28 mouse cellular contexts compared by ENCODE assay signal in genomic region chr11:99255316-99255715, GRCm38 (mm10). TPM values are rescaled to one million over a fixed set of nuclear protein-coding genes. Genes with fewer than 3 reads are reported as not detected.
A peak's percentile ranks its signal among the peaks of the same experiment; 100 is the strongest.
DNase-seq lines count a peak whose midpoint lies in the region; ATAC-seq lines count a peak whose summit lies in the region.
"Had no signal": no experiment of that assay in that cellular context is flagged by ENCODE, and none has a peak within 500 bp of the region (broad histone marks: within the 10 kb centered on the region; RNA-seq: fewer than 3 reads in every experiment).

No protein-coding gene starts in this region.

- H3K9me3 ChIP-seq in kidney, embryonic 16.5 days (ENCODE audit: low read length): no peaks in the 10 kb centered on the region
- no peaks in the 10 kb centered on the region for H3K9me3 ChIP-seq in limb, embryonic 10.5 days (replicated peaks)
- H3K9me3 ChIP-seq: embryonic facial prominence, embryonic 13.5 days; forebrain, embryonic 12.5 days; heart, embryonic 12.5 days; hindbrain, embryonic 15.5 days had no signal

- H3K27me3 ChIP-seq in kidney, embryonic 16.5 days (ENCODE audit: insufficient read depth, low read length): no peaks in the 10 kb centered on the region
- no peaks in the 10 kb centered on the region for H3K27me3 ChIP-seq in limb, embryonic 10.5 days (ENCODE audit: low read depth, poor library complexity, severe bottlenecking)
- H3K27me3 ChIP-seq: embryonic facial prominence, embryonic 13.5 days; forebrain, embryonic 12.5 days; heart, embryonic 12.5 days; hindbrain, embryonic 15.5 days had no signal

- no peak overlapping the region for H3K27ac ChIP-seq in kidney, embryonic 16.5 days (ENCODE audit: low read length)
- H3K27ac ChIP-seq in limb, embryonic 10.5 days: no peak overlapping the region
- H3K27ac ChIP-seq: embryonic facial prominence, embryonic 13.5 days; forebrain, embryonic 12.5 days; hindbrain, embryonic 15.5 days had no signal

- no peaks in the 10 kb centered on the region for H3K4me1 ChIP-seq in kidney, embryonic 16.5 days (ENCODE audit: insufficient read depth, low read length)
- H3K4me1 ChIP-seq in limb, embryonic 10.5 days: no peaks in the 10 kb centered on the region
- H3K4me1 ChIP-seq: forebrain, embryonic 12.5 days; hindbrain, embryonic 15.5 days had no signal

- H3K4me3 ChIP-seq in kidney, embryonic 16.5 days (ENCODE audit: low read length): no peak overlapping the region
- H3K4me3 ChIP-seq in limb, embryonic 10.5 days: no peak overlapping the region
- H3K4me3 ChIP-seq: embryonic facial prominence, embryonic 13.5 days; forebrain, embryonic 12.5 days; heart, embryonic 12.5 days; hindbrain, embryonic 15.5 days had no signal

- WGBS in kidney, embryonic 16.5 days: 95% methylated on average over 8 of the region's 8 CpGs
- 96% methylated on average over 8 of the region's 8 CpGs for WGBS in limb, embryonic 10.5 days

- H3K9ac ChIP-seq in kidney, embryonic 16.5 days (replicated peaks; ENCODE audit: low read length): no peak overlapping the region
- H3K9ac ChIP-seq: embryonic facial prominence, embryonic 13.5 days; forebrain, embryonic 12.5 days; heart, embryonic 12.5 days; hindbrain, embryonic 15.5 days had no signal

- peak; percentile 93 for ATAC-seq in CD4-positive, CD25-positive, alpha-beta regulatory T cell, adult 4 months
- ATAC-seq in kidney, embryonic 16.5 days (ENCODE audit: low FRiP score, low TSS enrichment): no peak
- ATAC-seq: forebrain, embryonic 16.5 days had no signal

- no peak overlapping the region for H3K4me2 ChIP-seq in kidney, embryonic 16.5 days (replicated peaks; ENCODE audit: low read depth, low read length)
- H3K4me2 ChIP-seq: embryonic facial prominence, embryonic 13.5 days; forebrain, embryonic 12.5 days; heart, embryonic 12.5 days; hindbrain, embryonic 15.5 days had no signal

- H3K36me3 ChIP-seq in kidney, embryonic 16.5 days (ENCODE audit: insufficient read depth, low read length): no peaks in the 10 kb centered on the region
- no peaks in the 10 kb centered on the region for H3K36me3 ChIP-seq in limb, embryonic 10.5 days
- H3K36me3 ChIP-seq: embryonic facial prominence, embryonic 13.5 days; forebrain, embryonic 12.5 days; heart, embryonic 12.5 days; hindbrain, embryonic 15.5 days had no signal

- DNase-seq in CD4-positive helper T cell, adult 2 months (ENCODE audit: low read depth, low spot score): peak; percentile 85
- peak; percentile 80 for DNase-seq in induced T-regulatory cell, adult 2 months (ENCODE audit: low read depth)
- DNase-seq in thymus, postnatal 25 days: peak; percentile 22
- no peak for DNase-seq in heart, postnatal 36 days
- DNase-seq in limb, embryonic 10.5 days (ENCODE audit: low spot score): no peak
- no peak for DNase-seq in neural tube, embryonic 10.5 days (ENCODE audit: extremely low spot score, low spot score)
- DNase-seq: adrenal gland, adult 2 months; adrenal gland, postnatal 25 days; cerebellum, adult 18-20 months; cerebellum, adult 9-11 months; cerebellum, postnatal 36 days; gastrocnemius, postnatal 14 days had no signal

- intact Hi-C loops in heart, postnatal 36 days (cut with DNase I): no loop called here

RNA-seq across cellular contexts. Expression of gene Krt222, which starts 11.4 kb away (rescaled TPM):
- polyA plus RNA-seq in CD4-positive, CD25-positive, alpha-beta regulatory T cell, adult 4 months (2017; shearing (Covaris generic)): 1 to 10 TPM; 1.4 to 2.1 TPM
- total RNA-seq in heart, postnatal 36 days (2021): 10 to 100 TPM; 25.6 to 33.4 TPM
- 0.26 and 0.31 TPM in 2 replicates for polyA plus RNA-seq in kidney, embryonic 16.5 days (2015; fragmentation: Nextera tagmentation; extraction: Ambion mirVana)
- 0.20 and 0.25 TPM in 2 replicates for polyA plus RNA-seq in limb, embryonic 10.5 days (2016; fragmentation: Nextera tagmentation; extraction: Ambion mirVana)
- total RNA-seq: MEL had no signal
- polyA plus RNA-seq: C2C12 had no signal

RNA-seq across cellular contexts. Expression of gene Smarce1, which starts 24.5 kb away (rescaled TPM):
- 100 to 1,000 TPM; 179 to 201 TPM for polyA plus RNA-seq in CD4-positive, CD25-positive, alpha-beta regulatory T cell, adult 4 months (2017; shearing (Covaris generic))
- 10 to 100 TPM; 42.9 to 47.8 TPM for total RNA-seq in heart, postnatal 36 days (2021)
- polyA plus RNA-seq in kidney, embryonic 16.5 days (2015; fragmentation: Nextera tagmentation; extraction: Ambion mirVana): 260 and 277 TPM in 2 replicates
- polyA plus RNA-seq in limb, embryonic 10.5 days (2016; fragmentation: Nextera tagmentation; extraction: Ambion mirVana): 352 and 394 TPM in 2 replicates

RNA-seq across cellular contexts. Expression of gene Krt24, which starts 29.7 kb away (rescaled TPM):
- not detected for polyA plus RNA-seq in CD4-positive, CD25-positive, alpha-beta regulatory T cell, adult 4 months (2017; shearing (Covaris generic))
- not detected for total RNA-seq in heart, postnatal 36 days (2021)
- polyA plus RNA-seq in kidney, embryonic 16.5 days (2015; fragmentation: Nextera tagmentation; extraction: Ambion mirVana): not detected in 2 replicates
- 0.23 TPM in 1 of 2 replicates, not detected in the other for polyA plus RNA-seq in limb, embryonic 10.5 days (2016; fragmentation: Nextera tagmentation; extraction: Ambion mirVana)
- total RNA-seq: adrenal gland, adult 2 months; adrenal gland, postnatal 25 days; gastrocnemius, adult 18-20 months; gastrocnemius, postnatal 14 days; heart, adult 8-10 months; heart, postnatal 25 days; MEL had no signal
- polyA plus RNA-seq: adrenal gland, adult 2 months; C2C12; forebrain, embryonic 12.5 days; frontal cortex, adult 2 months; gonadal fat pad, adult 2 months; heart, embryonic 12.5 days; heart, embryonic 16.5 days; hindbrain, embryonic 11.5 days had no signal

Comparison
In these comparisons a context has a peak if more than half of its experiments do, and no peak if none do; other contexts are left out.
1. DNase-seq: peak in CD4-positive helper T cell, adult 2 months (single experiment), induced T-regulatory cell, adult 2 months (single experiment) and thymus, postnatal 25 days (single experiment); none in heart, postnatal 36 days (0 of 2), limb, embryonic 10.5 days (single experiment) and neural tube, embryonic 10.5 days (single experiment).